10 mouse cellular contexts compared by ENCODE assay signal in the genomic region with DNA sequence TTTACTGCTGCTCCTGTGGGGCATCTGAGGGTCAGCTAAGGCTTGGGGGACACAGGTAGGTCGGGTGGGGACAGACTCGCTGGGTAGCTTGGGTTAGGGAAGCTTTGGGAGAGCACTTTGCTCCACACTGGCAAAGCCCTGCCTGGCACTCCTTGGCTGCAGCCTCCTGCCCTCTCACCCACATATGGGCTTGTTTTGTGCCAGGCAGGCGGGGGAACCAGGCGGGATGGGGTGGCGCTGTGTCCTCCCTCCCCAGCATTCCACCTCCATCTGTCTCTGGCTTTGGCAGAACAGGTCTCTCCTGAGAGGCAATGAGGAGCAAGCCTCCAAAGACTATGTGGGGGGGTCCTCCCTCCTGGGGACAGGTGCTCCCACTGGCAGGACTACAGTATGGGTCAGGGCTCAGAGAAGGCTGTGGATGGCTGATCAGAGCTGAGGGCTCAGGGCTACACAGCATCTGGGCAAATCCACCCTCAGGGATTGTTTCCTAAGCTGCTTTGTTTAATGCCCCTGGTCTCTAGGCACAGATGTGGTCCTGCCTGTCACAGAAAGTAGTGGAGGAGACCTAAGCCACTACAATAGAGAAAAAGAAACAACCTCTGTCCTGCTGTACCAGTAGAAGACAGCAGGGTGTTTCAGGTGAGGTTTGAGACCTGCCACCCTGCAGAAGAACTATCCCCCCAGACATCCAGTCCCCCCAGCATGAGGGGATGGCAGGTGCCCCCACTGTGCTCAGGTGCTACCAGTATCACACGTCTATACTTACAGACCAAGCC. TPM values are rescaled to one million over a fixed set of nuclear protein-coding genes. Genes with fewer than 3 reads are reported as not detected.
DNase-seq lines count a peak whose midpoint lies in the region; ATAC-seq lines count a peak whose summit lies in the region.
"Had no signal": no experiment of that assay in that cellular context is flagged by ENCODE, and none has a peak within 500 bp of the region (broad histone marks: within the 10 kb centered on the region; RNA-seq: fewer than 3 reads in every experiment).

No protein-coding gene starts in this region.

- H3K4me1 ChIP-seq in kidney, embryonic 15.5 days = peaks cover 64% of the 10 kb centered on the region
- H3K4me1 ChIP-seq in brown adipose tissue, adult 24 weeks (ENCODE audit: control insufficient read depth, insufficient read depth, insufficient read length, low read length) = peaks cover 24% of the 10 kb centered on the region
- peaks cover 71% of the 10 kb centered on the region for H3K4me1 ChIP-seq in forebrain, embryonic 15.5 days
- peaks cover 88% of the 10 kb centered on the region for H3K4me1 ChIP-seq in midbrain, embryonic 10.5 days

- ATAC-seq in kidney, embryonic 15.5 days (replicated peaks; ENCODE audit: low FRiP score) = no peak
- ATAC-seq in forebrain, embryonic 15.5 days (replicated peaks) = no peak
- no peak for ATAC-seq in megakaryocyte-erythroid progenitor cell, adult 5-6 weeks (replicated peaks; ENCODE audit: low FRiP score, low TSS enrichment, poor library complexity, severe bottlenecking)

- DNase-seq in kidney, adult 11 months = peak; percentile 82
- no peak for DNase-seq in midbrain, embryonic 10.5 days (ENCODE audit: low spot score)
- no peak for DNase-seq in spleen, postnatal 4 days (ENCODE audit: low spot score in 2 of 2)
- DNase-seq in right cerebral cortex, postnatal 36 days (ENCODE audit: low spot score in 2 of 2) = no peak

- WGBS in kidney, embryonic 15.5 days = 85% methylated on average over 6 of the region's 6 CpGs
- 80% methylated on average over 6 of the region's 6 CpGs for WGBS in forebrain, embryonic 15.5 days
- 89% methylated on average over 6 of the region's 6 CpGs for WGBS in midbrain, embryonic 10.5 days

- H3K4me3 ChIP-seq in kidney, embryonic 15.5 days (replicated peaks) = no peak overlapping the region
- H3K4me3 ChIP-seq in brown adipose tissue, adult 24 weeks (ENCODE audit: insufficient read depth, low read depth, low read length) = peak overlapping the region; percentile 37
- peak overlapping the region; percentile 56; the same call in 1 of the 2 replicates for H3K4me3 ChIP-seq in forebrain, embryonic 15.5 days
- H3K4me3 ChIP-seq in midbrain, embryonic 10.5 days = peak overlapping the region; percentile 72; the same call in 1 of the 2 replicates

- H3K4me2 ChIP-seq in kidney, embryonic 15.5 days = no peak overlapping the region
- H3K4me2 ChIP-seq in forebrain, embryonic 15.5 days (replicated peaks) = 0 out of 2 replicates have a peak overlapping the region, but pooled peaks have one; percentile 2

- no peak overlapping the region for H3K27ac ChIP-seq in kidney, embryonic 15.5 days
- peak overlapping the region; percentile 93 for H3K27ac ChIP-seq in brown adipose tissue, adult 24 weeks (replicated peaks; ENCODE audit: low read depth, low read length)
- H3K27ac ChIP-seq in forebrain, embryonic 15.5 days (replicated peaks) = no peak overlapping the region
- 0 out of 2 replicates have a peak overlapping the region, but pooled peaks have one; percentile 10 for H3K27ac ChIP-seq in midbrain, embryonic 10.5 days (replicated peaks)
- H3K27ac ChIP-seq: embryonic facial prominence, embryonic 15.5 days had no signal

- peaks cover 40% of the 10 kb centered on the region for H3K36me3 ChIP-seq in kidney, embryonic 15.5 days
- H3K36me3 ChIP-seq in forebrain, embryonic 15.5 days = peaks cover 22% of the 10 kb centered on the region
- peaks cover 44% of the 10 kb centered on the region for H3K36me3 ChIP-seq in midbrain, embryonic 10.5 days

- H3K9ac ChIP-seq in kidney, embryonic 15.5 days = no peak overlapping the region
- peak overlapping the region; percentile 72; the same call in 1 of the 2 replicates for H3K9ac ChIP-seq in forebrain, embryonic 15.5 days (replicated peaks)

- no peaks in the 10 kb centered on the region for H3K9me3 ChIP-seq in kidney, embryonic 15.5 days (replicated peaks)
- H3K9me3 ChIP-seq in forebrain, embryonic 15.5 days = no peaks in the 10 kb centered on the region
- H3K9me3 ChIP-seq in midbrain, embryonic 10.5 days (replicated peaks) = no peaks in the 10 kb centered on the region
- H3K9me3 ChIP-seq: embryonic facial prominence, embryonic 15.5 days had no signal

- no peaks in the 10 kb centered on the region for H3K27me3 ChIP-seq in kidney, embryonic 15.5 days
- H3K27me3 ChIP-seq in forebrain, embryonic 15.5 days = no peaks in the 10 kb centered on the region
- H3K27me3 ChIP-seq in midbrain, embryonic 10.5 days (ENCODE audit: low read depth, poor library complexity, severe bottlenecking) = peaks cover 9% of the 10 kb centered on the region; the same call in 1 of the 2 replicates
- H3K27me3 ChIP-seq: embryonic facial prominence, embryonic 15.5 days had no signal

RNA-seq across cellular contexts. Expression of a gene that starts 3.6 kb away (rescaled TPM):
- polyA plus RNA-seq in kidney, embryonic 15.5 days (2015; fragmentation: Nextera tagmentation; extraction: Ambion mirVana) = 2.6 and 3.4 TPM in 2 replicates
- polyA plus RNA-seq in brown adipose tissue, adult 24 weeks (2012; ENCODE audit: insufficient read depth, insufficient read length, missing spikeins) = 2.6 and 6.4 TPM in 2 replicates
- polyA plus RNA-seq in forebrain, embryonic 15.5 days (2015; fragmentation: Nextera tagmentation; extraction: Ambion mirVana) = 47.0 and 50.4 TPM in 2 replicates
- polyA plus RNA-seq in midbrain, embryonic 10.5 days (2016; fragmentation: Nextera tagmentation; extraction: Ambion mirVana) = 8.9 and 15.1 TPM in 2 replicates
- total RNA-seq in megakaryocyte-erythroid progenitor cell, adult 5-6 weeks (2014; fragmentation: Nextera tagmentation) = not detected in 2 replicates
- total RNA-seq in megakaryocyte-erythroid progenitor cell, adult 5-6 weeks (2017) = not detected in 2 replicates
- total RNA-seq: MEL had no signal

RNA-seq across cellular contexts. Expression of a gene that starts 4.8 kb away (rescaled TPM):
- 27.6 and 34.0 TPM in 2 replicates for polyA plus RNA-seq in kidney, embryonic 15.5 days (2015; fragmentation: Nextera tagmentation; extraction: Ambion mirVana)
- polyA plus RNA-seq in brown adipose tissue, adult 24 weeks (2012; ENCODE audit: insufficient read depth, insufficient read length, missing spikeins) = 79.8 and 96.8 TPM in 2 replicates
- polyA plus RNA-seq in forebrain, embryonic 15.5 days (2015; fragmentation: Nextera tagmentation; extraction: Ambion mirVana) = 83.1 and 86.3 TPM in 2 replicates
- polyA plus RNA-seq in midbrain, embryonic 10.5 days (2016; fragmentation: Nextera tagmentation; extraction: Ambion mirVana) = 43.7 and 48.4 TPM in 2 replicates
- total RNA-seq in megakaryocyte-erythroid progenitor cell, adult 5-6 weeks (2014; fragmentation: Nextera tagmentation) = 25.9 and 45.2 TPM in 2 replicates
- total RNA-seq in megakaryocyte-erythroid progenitor cell, adult 5-6 weeks (2017) = 3.4 and 6.7 TPM in 2 replicates

RNA-seq across cellular contexts. Expression of a gene that starts 10.9 kb away (rescaled TPM):
- polyA plus RNA-seq in kidney, embryonic 15.5 days (2015; fragmentation: Nextera tagmentation; extraction: Ambion mirVana) = 10.5 and 12.6 TPM in 2 replicates
- polyA plus RNA-seq in brown adipose tissue, adult 24 weeks (2012; ENCODE audit: insufficient read depth, insufficient read length, missing spikeins) = 0.58 and 0.75 TPM in 2 replicates
- polyA plus RNA-seq in forebrain, embryonic 15.5 days (2015; fragmentation: Nextera tagmentation; extraction: Ambion mirVana) = 7.8 and 9.5 TPM in 2 replicates
- polyA plus RNA-seq in midbrain, embryonic 10.5 days (2016; fragmentation: Nextera tagmentation; extraction: Ambion mirVana) = 18.8 and 20.9 TPM in 2 replicates
- 46.5 and 64.8 TPM in 2 replicates for total RNA-seq in megakaryocyte-erythroid progenitor cell, adult 5-6 weeks (2014; fragmentation: Nextera tagmentation)
- 7.5 and 14.3 TPM in 2 replicates for total RNA-seq in megakaryocyte-erythroid progenitor cell, adult 5-6 weeks (2017)

RNA-seq across cellular contexts. Expression of a gene that starts 14.2 kb away (rescaled TPM):
- 1,339 and 1,510 TPM in 2 replicates for polyA plus RNA-seq in kidney, embryonic 15.5 days (2015; fragmentation: Nextera tagmentation; extraction: Ambion mirVana)
- 1,680 and 2,099 TPM in 2 replicates for polyA plus RNA-seq in brown adipose tissue, adult 24 weeks (2012; ENCODE audit: insufficient read depth, insufficient read length, missing spikeins)
- 820 and 834 TPM in 2 replicates for polyA plus RNA-seq in forebrain, embryonic 15.5 days (2015; fragmentation: Nextera tagmentation; extraction: Ambion mirVana)
- polyA plus RNA-seq in midbrain, embryonic 10.5 days (2016; fragmentation: Nextera tagmentation; extraction: Ambion mirVana) = 905 and 1,135 TPM in 2 replicates
- total RNA-seq in megakaryocyte-erythroid progenitor cell, adult 5-6 weeks (2014; fragmentation: Nextera tagmentation) = 4,458 and 6,012 TPM in 2 replicates
- 2,286 and 2,743 TPM in 2 replicates for total RNA-seq in megakaryocyte-erythroid progenitor cell, adult 5-6 weeks (2017)

RNA-seq across cellular contexts. Expression of a gene that starts 19.0 kb away (rescaled TPM):
- 61.5 and 61.8 TPM in 2 replicates for polyA plus RNA-seq in kidney, embryonic 15.5 days (2015; fragmentation: Nextera tagmentation; extraction: Ambion mirVana)
- 19.9 and 23.3 TPM in 2 replicates for polyA plus RNA-seq in brown adipose tissue, adult 24 weeks (2012; ENCODE audit: insufficient read depth, insufficient read length, missing spikeins)
- 62.2 and 64.2 TPM in 2 replicates for polyA plus RNA-seq in forebrain, embryonic 15.5 days (2015; fragmentation: Nextera tagmentation; extraction: Ambion mirVana)
- polyA plus RNA-seq in midbrain, embryonic 10.5 days (2016; fragmentation: Nextera tagmentation; extraction: Ambion mirVana) = 45.1 and 47.0 TPM in 2 replicates
- total RNA-seq in megakaryocyte-erythroid progenitor cell, adult 5-6 weeks (2014; fragmentation: Nextera tagmentation) = 26.8 and 33.7 TPM in 2 replicates
- 10.9 and 13.9 TPM in 2 replicates for total RNA-seq in megakaryocyte-erythroid progenitor cell, adult 5-6 weeks (2017)

Comparison
In these comparisons a context has a peak if more than half of its experiments do, and no peak if none do; other contexts are left out.
1. H3K27ac ChIP-seq: peak in brown adipose tissue, adult 24 weeks (single experiment) and midbrain, embryonic 10.5 days (single experiment); none in kidney, embryonic 15.5 days (single experiment) and forebrain, embryonic 15.5 days (single experiment).